Mouse (Mus musculus): ENCODE measurements around the gene Nav2. TPM values are rescaled to one million over a fixed set of nuclear protein-coding genes. Genes with fewer than 3 reads are reported as not detected.
A peak's percentile ranks its signal among the peaks of the same experiment; 100 is the strongest.

Gene Nav2
- polyA plus RNA-seq, 1 experiment from 2014 or later: 2.2 TPM

DNA sequence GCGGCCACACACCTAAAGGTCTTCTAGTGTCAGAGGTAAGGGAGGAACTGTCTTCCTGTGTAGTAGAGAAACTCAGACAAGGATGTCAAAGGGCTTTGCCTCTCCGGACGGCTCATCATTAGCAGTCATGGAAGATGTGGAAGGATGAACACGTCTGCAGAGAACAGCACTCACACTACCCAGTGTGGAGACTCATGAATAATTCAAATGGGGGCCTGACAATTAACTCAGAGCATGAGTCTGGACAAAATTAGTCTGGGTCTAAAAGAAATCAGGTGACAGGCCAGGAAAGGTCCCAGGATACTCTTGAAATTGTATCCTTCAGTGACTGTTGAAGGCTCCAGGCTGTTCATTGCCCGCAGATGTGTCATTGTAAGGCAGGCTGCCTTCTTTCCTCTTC lies 17.5 kb upstream of the Nav2 start:
- ATAC-seq (ENCODE audit: insufficient read depth): no peak
- Histone ChIP-seq H3K4me3 (replicated peaks) (no peak overlapping the region), H3K36me3 (replicated peaks) (no peaks in the 10 kb centered on the region), H3K9me3 (replicated peaks) (no peaks in the 10 kb centered on the region), H3K9ac (no peak overlapping the region), H3K4me2 (no peak overlapping the region), H3K4me1 (replicated peaks) (peaks cover 5% of the 10 kb centered on the region; the same call in 1 of the 2 replicates), H3K27ac (replicated peaks) (no peak overlapping the region), H3K27me3 (0 out of 2 replicates have a peak, but pooled peaks cover 20% of the 10 kb centered on the region)
- 70% methylated on average over 5 of the region's 5 CpGs for WGBS (ENCODE audit: insufficient replicate concordance)

GRCm38 (mm10) chr7:48893093-48893492 lies 15.4 kb upstream of the Nav2 start:
- Histone ChIP-seq H3K27ac (replicated peaks) (no peak overlapping the region), H3K4me3 (replicated peaks) (no peak overlapping the region), H3K36me3 (replicated peaks) (no peaks in the 10 kb centered on the region), H3K9ac (no peak overlapping the region), H3K9me3 (replicated peaks) (no peaks in the 10 kb centered on the region), H3K27me3 (0 out of 2 replicates have a peak, but pooled peaks cover 20% of the 10 kb centered on the region), H3K4me1 (replicated peaks) (peaks cover 4% of the 10 kb centered on the region; the same call in 1 of the 2 replicates), H3K4me2 (no peak overlapping the region)
- WGBS (ENCODE audit: insufficient replicate concordance): 66% methylated on average over 7 of the region's 7 CpGs
- no peak for ATAC-seq (ENCODE audit: insufficient read depth)

DNA sequence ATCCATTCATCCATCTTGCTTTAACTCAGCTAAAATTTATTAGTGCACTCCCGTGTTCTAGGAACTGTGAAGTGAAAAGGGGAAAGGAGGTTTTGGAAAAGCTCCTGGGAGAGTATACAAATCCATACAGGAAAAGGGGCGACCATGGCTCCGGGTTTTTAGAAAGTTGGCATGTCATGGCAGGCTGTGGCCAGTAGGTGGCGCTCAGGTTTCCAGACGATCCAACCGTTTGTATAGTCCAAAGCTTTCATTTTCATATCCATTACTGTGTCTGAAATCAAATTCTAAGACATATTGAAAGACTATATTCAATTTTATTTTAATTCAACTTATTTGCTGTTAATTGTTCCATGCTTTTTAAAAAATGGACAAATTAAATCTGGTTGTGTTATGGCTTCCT lies 14.4 kb upstream of the Nav2 start:
- no peaks in the 10 kb centered on the region for H3K36me3 ChIP-seq (replicated peaks)
- no peak overlapping the region for H3K9ac ChIP-seq
- no peaks in the 10 kb centered on the region for H3K4me1 ChIP-seq (replicated peaks)
- ATAC-seq (ENCODE audit: insufficient read depth): no peak
- H3K27me3 ChIP-seq: peaks cover 23% of the 10 kb centered on the region
- H3K27ac ChIP-seq (replicated peaks): no peak overlapping the region
- H3K4me2 ChIP-seq: no peak overlapping the region
- 2% methylated on average over 6 of the region's 6 CpGs for WGBS (ENCODE audit: insufficient replicate concordance)
- H3K4me3 ChIP-seq (replicated peaks): no peak overlapping the region
- H3K9me3 ChIP-seq (replicated peaks): no peaks in the 10 kb centered on the region

DNA sequence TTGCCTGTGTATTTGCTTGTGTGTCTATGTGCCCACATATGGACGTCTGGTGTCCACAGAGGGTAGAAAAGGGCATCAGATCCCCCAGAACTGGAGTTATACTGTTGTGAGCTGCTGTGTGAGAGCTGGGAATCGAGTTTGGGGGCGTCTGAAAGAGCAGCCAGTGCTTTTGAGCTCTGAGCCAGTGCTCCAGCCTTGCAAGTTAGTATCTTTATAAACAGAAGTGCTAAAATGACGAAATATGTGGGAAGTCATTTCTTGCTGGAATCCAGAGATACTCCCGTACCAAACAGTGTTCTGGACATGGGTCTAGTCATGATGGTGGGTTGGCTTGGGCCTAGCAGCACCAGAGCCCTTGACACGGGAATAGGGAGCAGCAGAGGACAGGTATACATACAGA lies 13.8 kb upstream of the Nav2 start:
- H3K27ac ChIP-seq (replicated peaks): no peak overlapping the region

GRCm38 (mm10) chr7:48895475-48895874 lies 13.0 kb upstream of the Nav2 start:
- Histone ChIP-seq H3K4me3 (replicated peaks) (no peak overlapping the region), H3K9ac (no peak overlapping the region), H3K4me1 (replicated peaks) (no peaks in the 10 kb centered on the region), H3K27me3 (peaks cover 36% of the 10 kb centered on the region), H3K9me3 (replicated peaks) (no peaks in the 10 kb centered on the region), H3K4me2 (no peak overlapping the region), H3K36me3 (replicated peaks) (no peaks in the 10 kb centered on the region), H3K27ac (replicated peaks) (no peak overlapping the region)
- ATAC-seq (ENCODE audit: insufficient read depth): no peak
- 66% methylated on average over 4 of the region's 4 CpGs for WGBS (ENCODE audit: insufficient replicate concordance)

More for the DNA sequence above, 13.8 kb upstream of the Nav2 start:
- no peaks in the 10 kb centered on the region for H3K9me3 ChIP-seq (replicated peaks)
- H3K4me2 ChIP-seq: no peak overlapping the region
- no peak for ATAC-seq (ENCODE audit: insufficient read depth)
- WGBS (ENCODE audit: insufficient replicate concordance): 44% methylated on average over 6 of the region's 6 CpGs
- no peaks in the 10 kb centered on the region for H3K4me1 ChIP-seq (replicated peaks)
- no peaks in the 10 kb centered on the region for H3K36me3 ChIP-seq (replicated peaks)
- no peak overlapping the region for H3K4me3 ChIP-seq (replicated peaks)
- H3K9ac ChIP-seq: no peak overlapping the region
- peaks cover 29% of the 10 kb centered on the region for H3K27me3 ChIP-seq

DNA sequence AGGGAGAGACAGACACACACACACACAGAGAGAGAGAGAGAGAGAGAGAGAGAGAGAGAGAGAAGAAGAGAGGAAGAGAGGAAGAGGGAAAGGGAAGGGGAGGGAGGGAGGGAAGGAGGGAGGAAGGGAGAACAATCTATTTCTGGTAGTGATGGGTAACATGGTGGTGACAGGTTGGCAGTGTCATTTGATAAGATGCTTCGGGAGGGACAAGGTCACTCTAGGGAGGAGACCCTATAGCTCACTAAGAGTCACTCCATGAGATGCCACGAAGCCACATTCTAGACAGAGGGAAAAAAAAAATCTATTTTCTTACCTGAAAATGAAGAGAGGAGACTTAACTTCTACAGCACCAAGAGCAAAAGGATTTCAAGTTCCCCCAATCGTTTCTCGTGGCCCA lies 12.5 kb upstream of the Nav2 start:
- H3K4me3 ChIP-seq (replicated peaks): no peak overlapping the region
- H3K9me3 ChIP-seq (replicated peaks): no peaks in the 10 kb centered on the region
- no peak for ATAC-seq (ENCODE audit: insufficient read depth)
- H3K36me3 ChIP-seq (replicated peaks): no peaks in the 10 kb centered on the region
- no peak overlapping the region for H3K9ac ChIP-seq
- no peak overlapping the region for H3K27ac ChIP-seq (replicated peaks)
- no peak overlapping the region for H3K4me2 ChIP-seq
- 48% methylated on average over 4 of the region's 4 CpGs for WGBS (ENCODE audit: insufficient replicate concordance)
- H3K27me3 ChIP-seq: peaks cover 36% of the 10 kb centered on the region
- no peaks in the 10 kb centered on the region for H3K4me1 ChIP-seq (replicated peaks)

- Histone ChIP-seq H3K4me1 (replicated peaks) (no peaks in the 10 kb centered on the region), H3K4me2 (no peak overlapping the region), H3K4me3 (replicated peaks) (no peak overlapping the region), H3K9me3 (replicated peaks) (no peaks in the 10 kb centered on the region), H3K27me3 (peaks cover 36% of the 10 kb centered on the region), H3K9ac (no peak overlapping the region), H3K36me3 (replicated peaks) (no peaks in the 10 kb centered on the region), H3K27ac (replicated peaks) (no peak overlapping the region)
- ATAC-seq (ENCODE audit: insufficient read depth): no peak
- 52% methylated on average over 24 of the region's 24 CpGs for WGBS (ENCODE audit: insufficient replicate concordance)
Measured at GRCm38 (mm10) chr7:48897539-48898163, 10.9 kb upstream of the Nav2 start.

- 17% methylated on average over 9 of the region's 9 CpGs for WGBS (ENCODE audit: insufficient replicate concordance)
- H3K4me1 ChIP-seq (replicated peaks): no peaks in the 10 kb centered on the region
- no peak overlapping the region for H3K4me3 ChIP-seq (replicated peaks)
- no peak overlapping the region for H3K9ac ChIP-seq
- peaks cover 36% of the 10 kb centered on the region for H3K27me3 ChIP-seq
- ATAC-seq (ENCODE audit: insufficient read depth): no peak
- no peak overlapping the region for H3K27ac ChIP-seq (replicated peaks)
- no peaks in the 10 kb centered on the region for H3K36me3 ChIP-seq (replicated peaks)
- H3K9me3 ChIP-seq (replicated peaks): no peaks in the 10 kb centered on the region
- H3K4me2 ChIP-seq: no peak overlapping the region
Measured at GRCm38 (mm10) chr7:48898416-48898815, 10.1 kb upstream of the Nav2 start.

DNA sequence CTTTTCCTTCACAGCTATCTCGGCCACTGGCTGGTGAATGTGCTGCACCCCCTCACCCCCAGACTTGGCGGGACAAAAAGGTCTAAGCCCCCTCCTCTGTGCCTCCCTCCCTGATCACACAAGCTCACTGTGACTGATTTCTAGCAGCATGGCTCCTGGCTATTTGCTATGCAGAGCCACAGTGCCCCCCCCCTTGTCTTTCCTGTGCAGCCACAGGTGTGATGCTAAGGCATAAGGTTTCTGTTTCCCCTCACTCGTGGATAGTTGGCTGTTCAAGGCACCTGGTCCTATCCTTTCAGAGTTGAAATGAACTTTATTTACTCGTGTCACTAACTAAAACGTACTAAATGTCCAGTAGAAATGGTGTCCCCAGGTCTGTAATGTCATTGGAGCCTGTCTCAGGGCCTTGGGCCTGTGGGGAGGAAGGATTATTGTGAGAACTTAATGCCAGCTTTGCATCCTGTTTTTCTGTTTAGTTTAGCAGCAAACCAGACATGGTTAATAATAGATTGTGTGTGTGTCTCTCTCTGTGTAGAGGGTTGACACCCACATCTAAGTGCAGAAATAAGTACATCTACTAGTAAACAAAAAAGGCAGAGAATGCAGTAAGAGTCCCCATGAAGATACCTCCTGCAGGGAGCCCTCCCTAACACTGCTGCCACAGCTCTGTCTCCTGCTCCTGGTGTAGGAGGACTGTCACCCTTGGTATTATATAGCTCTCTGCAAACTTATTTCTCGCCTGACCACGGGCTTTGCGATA lies 7.9 kb upstream of the Nav2 start:
- Histone ChIP-seq H3K9ac (no peak overlapping the region), H3K4me2 (no peak overlapping the region), H3K27ac (replicated peaks) (no peak overlapping the region), H3K27me3 (peaks cover 36% of the 10 kb centered on the region), H3K4me1 (replicated peaks) (no peaks in the 10 kb centered on the region), H3K9me3 (replicated peaks) (no peaks in the 10 kb centered on the region), H3K4me3 (replicated peaks) (no peak overlapping the region), H3K36me3 (replicated peaks) (no peaks in the 10 kb centered on the region)
- WGBS (ENCODE audit: insufficient replicate concordance): 39% methylated on average over 8 of the region's 8 CpGs
- no peak for ATAC-seq (ENCODE audit: insufficient read depth)

DNA sequence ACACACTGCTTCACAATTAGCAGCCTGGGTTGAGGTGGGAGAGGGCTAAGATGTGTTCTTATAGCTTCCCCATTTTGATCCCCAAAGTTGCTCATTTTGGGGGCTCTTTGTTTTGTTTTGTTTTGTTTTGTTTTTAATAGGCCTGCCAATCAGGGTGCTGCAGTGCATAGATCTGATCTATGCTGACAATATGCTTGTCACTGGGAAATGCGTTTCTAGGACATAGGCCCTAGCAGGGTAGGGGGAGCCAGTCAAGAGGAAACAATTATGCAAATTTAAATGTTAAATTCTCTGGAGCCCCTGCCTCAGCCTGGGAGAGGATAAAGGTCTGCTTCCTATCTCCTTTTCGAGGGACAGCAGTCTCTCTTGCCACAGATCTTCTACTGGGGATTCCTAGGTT lies 6.1 kb upstream of the Nav2 start:
- H3K27ac ChIP-seq (replicated peaks): no peak overlapping the region
- no peak for ATAC-seq (ENCODE audit: insufficient read depth)
- no peaks in the 10 kb centered on the region for H3K4me1 ChIP-seq (replicated peaks)
- peaks cover 30% of the 10 kb centered on the region for H3K27me3 ChIP-seq
- H3K4me3 ChIP-seq (replicated peaks): no peak overlapping the region
- no peaks in the 10 kb centered on the region for H3K9me3 ChIP-seq (replicated peaks)
- no peak overlapping the region for H3K4me2 ChIP-seq
- no peak overlapping the region for H3K9ac ChIP-seq
- 17% methylated on average over 2 of the region's 2 CpGs for WGBS (ENCODE audit: insufficient replicate concordance)
- no peaks in the 10 kb centered on the region for H3K36me3 ChIP-seq (replicated peaks)

GRCm38 (mm10) chr7:48909342-48909671 lies 791 bp downstream of the Nav2 start:
- 30% methylated on average over 4 of the region's 4 CpGs for WGBS (ENCODE audit: insufficient replicate concordance)
- Histone ChIP-seq H3K27me3 (no peaks in the 10 kb centered on the region), H3K4me3 (replicated peaks) (no peak overlapping the region), H3K27ac (replicated peaks) (peak overlapping the region; percentile 68), H3K4me2 (no peak overlapping the region), H3K36me3 (replicated peaks) (no peaks in the 10 kb centered on the region), H3K4me1 (replicated peaks) (peaks cover 9% of the 10 kb centered on the region), H3K9me3 (replicated peaks) (no peaks in the 10 kb centered on the region), H3K9ac (no peak overlapping the region)
- ATAC-seq (ENCODE audit: insufficient read depth): no peak
